Mouse (Mus musculus) limb, embryonic 14.5 days (tissue): ENCODE measurements at regions not wholly inside any gene's neighbourhood (a gene's known extent, or its start where the extent isn't known, plus 50 kb on each side); places are given as distances from the start of the nearest gene placed in this dataset. TPM values are rescaled to one million over a fixed set of nuclear protein-coding genes. Genes with fewer than 3 reads are reported as not detected.

ENCODE experiments used
- ATAC-seq: fragments of 200-750 bp; cut with Nextera tagmentation; 2 replicates; pipeline ENCODE4 v1.8.0; 2017; ENCODE audit warnings: low read depth, moderate number of reproducible peaks, moderate TSS enrichment; ENCODE audit not compliant: low FRiP score
- DNase-seq: peaks from one replicate; pipeline ENCODE4 v3.0.0-alpha.2; 2015; ENCODE audit warnings: low spot score
- H3K27ac ChIP-seq: fragments of 300-500 bp; sonication (generic); replicated peaks from 2 replicates; pipeline ENCODE4 v1.5.1; 2014; ENCODE audit warnings: low read depth, mild to moderate bottlenecking, low read length, moderate library complexity, mixed read lengths
- H3K27me3 ChIP-seq: fragments of 300-500 bp; sonication (generic); 2 replicates; pipeline ENCODE4 v1.6.1; 2014; ENCODE audit warnings: low read length, mixed read lengths; ENCODE audit not compliant: control insufficient read depth, insufficient read depth
- H3K36me3 ChIP-seq: fragments of 300-500 bp; sonication (generic); 2 replicates; pipeline ENCODE4 v1.6.1; 2014; ENCODE audit warnings: mild to moderate bottlenecking, low read length, moderate library complexity, mixed read lengths; ENCODE audit not compliant: control insufficient read depth, insufficient read depth
- H3K4me1 ChIP-seq: fragments of 300-500 bp; sonication (generic); 2 replicates; pipeline ENCODE4 v1.6.1; 2014; ENCODE audit warnings: antibody characterized with exemption, low read length, mixed read lengths; ENCODE audit not compliant: control insufficient read depth, insufficient read depth
- H3K4me2 ChIP-seq: fragments of 300-500 bp; sonication (generic); replicated peaks from 2 replicates; pipeline ENCODE4 v1.6.1; 2014; ENCODE audit warnings: low read depth, mild to moderate bottlenecking, low read length, moderate library complexity; ENCODE audit not compliant: severe bottlenecking
- H3K4me3 ChIP-seq: fragments of 300-500 bp; sonication (generic); replicated peaks from 2 replicates; pipeline ENCODE4 v1.5.1; 2014; ENCODE audit warnings: low read length
- H3K9ac ChIP-seq: fragments of 300-500 bp; sonication (generic); 2 replicates; pipeline ENCODE4 v1.6.1; 2014; ENCODE audit warnings: mild to moderate bottlenecking, low read depth, low read length, moderate library complexity; ENCODE audit not compliant: severe bottlenecking
- H3K9me3 ChIP-seq: fragments of 300-500 bp; sonication (generic); 2 replicates; pipeline ENCODE4 v1.6.1; 2016; ENCODE audit warnings: low read length; ENCODE audit not compliant: control insufficient read depth
- POLR2A ChIP-seq: fragments of 200-500 bp; IDR thresholded peaks from 2 replicates; pipeline ENCODE4 v1.8.0; 2012; ENCODE audit warnings: inconsistent platforms, mild to moderate bottlenecking, moderate library complexity, borderline replicate concordance; ENCODE audit not compliant: insufficient read depth, insufficient read length; ENCODE audit errors: extremely low read depth
- WGBS: fragments of 180-500 bp; shearing (Covaris S2); extraction: QIAGEN DNeasy Blood & Tissue Kit; methylation state at CpG from one replicate; pipeline ENCODE4 v1.1.7; 2014; 5-methylcytosine and 5-hydroxymethylcytosine counted together
- microRNA counts: library from miRNA; unstranded; fragments of <30 nt; microRNA quantifications from one replicate; lab custom pipeline; 2016
- microRNA-seq: library from miRNA; unstranded; fragments of <30 nt; microRNA quantifications from one replicate; pipeline ENCODE4, GENCODE M21; 2016

GRCm38 (mm10) chr13:84064291-84064940 is 157.7 kb upstream of the Tmem161b start:
- Histone ChIP-seq H3K9ac (no peak overlapping the region), H3K4me3 (no peak overlapping the region), H3K9me3 (no peaks in the 10 kb centered on the region), H3K27ac (no peak overlapping the region), H3K27me3 (no peaks in the 10 kb centered on the region), H3K4me2 (no peak overlapping the region), H3K4me1 (no peaks in the 10 kb centered on the region), H3K36me3 (no peaks in the 10 kb centered on the region)
- TF ChIP-seq POLR2A = no peak
- DNase-seq (no peak), ATAC-seq (no peak)
- WGBS = 37% methylated on average over 5 of the region's 5 CpGs

GRCm38 (mm10) chr13:84065256-84065898 is 156.7 kb upstream of the Tmem161b start:
- no peaks in the 10 kb centered on the region for H3K4me1 ChIP-seq
- H3K27ac ChIP-seq = no peak overlapping the region
- no peak overlapping the region for H3K4me3 ChIP-seq
- H3K4me2 ChIP-seq = no peak overlapping the region
- DNase-seq (no peak), ATAC-seq (no peak)
- 68% methylated on average over 8 of the region's 8 CpGs for WGBS
- H3K9me3 ChIP-seq = no peaks in the 10 kb centered on the region
- H3K9ac ChIP-seq = no peak overlapping the region
- TF ChIP-seq POLR2A = no peak
- no peaks in the 10 kb centered on the region for H3K27me3 ChIP-seq
- H3K36me3 ChIP-seq = no peaks in the 10 kb centered on the region

- H3K27me3 ChIP-seq = no peaks in the 10 kb centered on the region
- H3K36me3 ChIP-seq = no peaks in the 10 kb centered on the region
- H3K9me3 ChIP-seq = no peaks in the 10 kb centered on the region
- H3K27ac ChIP-seq = no peak overlapping the region
- ATAC-seq (no peak), DNase-seq (no peak)
- no peak overlapping the region for H3K4me2 ChIP-seq
- WGBS = 50% methylated on average over 15 of the region's 15 CpGs
- no peak overlapping the region for H3K9ac ChIP-seq
- no peak overlapping the region for H3K4me3 ChIP-seq
- TF ChIP-seq POLR2A = no peak
- H3K4me1 ChIP-seq = no peaks in the 10 kb centered on the region
These were observed 155.7 kb upstream of the Tmem161b start for GRCm38 (mm10) chr13:84066211-84066959.

GRCm38 (mm10) chr13:84066960-84067665 is 155.0 kb upstream of the Tmem161b start:
- H3K9me3 ChIP-seq = no peaks in the 10 kb centered on the region
- H3K4me1 ChIP-seq = no peaks in the 10 kb centered on the region
- H3K4me2 ChIP-seq = no peak overlapping the region
- no peak overlapping the region for H3K27ac ChIP-seq
- H3K4me3 ChIP-seq = no peak overlapping the region
- ATAC-seq (no peak), DNase-seq (no peak)
- no peaks in the 10 kb centered on the region for H3K36me3 ChIP-seq
- H3K9ac ChIP-seq = no peak overlapping the region
- no peak for TF ChIP-seq POLR2A
- WGBS = 42% methylated on average over 4 of the region's 4 CpGs
- no peaks in the 10 kb centered on the region for H3K27me3 ChIP-seq

GRCm38 (mm10) chr13:84068365-84068764 is 153.7 kb upstream of the Tmem161b start:
- Histone ChIP-seq H3K27me3 (no peaks in the 10 kb centered on the region), H3K36me3 (no peaks in the 10 kb centered on the region), H3K4me2 (no peak overlapping the region), H3K9me3 (no peaks in the 10 kb centered on the region), H3K4me3 (no peak overlapping the region), H3K4me1 (no peaks in the 10 kb centered on the region), H3K9ac (no peak overlapping the region), H3K27ac (no peak overlapping the region)
- DNase-seq (no peak), ATAC-seq (no peak)
- no peak for TF ChIP-seq POLR2A
- WGBS = 78% methylated on average over 1 of the region's 1 CpGs

MicroRNAs in the stretch of these regions (microRNA counts, 519-probe panel; counts per million panel counts)
- microRNA mmu-miR-9 (lab: Ali Mortazavi, UCI) = 2,203 counts per million, percentile 35 among the panel's probes with 10 or more counts

Small RNA genes lying in the stretch of these regions (microRNA-seq; reads per million reads assigned to microRNA genes)
- gene Mir9-2 = not detected
